Mouse (Mus musculus) thymus, adult 2 months (tissue): ENCODE data around the gene Enpp3.

Source experiments
- CTCF ChIP-seq: fragments of 200-500 bp; IDR thresholded peaks from 2 replicates; pipeline ENCODE4 v1.5.1; 2012; ENCODE audit warnings: mild to moderate bottlenecking, control low read depth, low read length, moderate library complexity, borderline replicate concordance; ENCODE audit not compliant: control insufficient read depth, poor library complexity, insufficient read depth; ENCODE audit errors: extremely low read depth
- POLR2A ChIP-seq: fragments of 200-500 bp; IDR thresholded peaks from 2 replicates; pipeline ENCODE4 v1.6.1; 2012; ENCODE audit warnings: mild to moderate bottlenecking, low read length, control low read depth, moderate library complexity; ENCODE audit not compliant: control insufficient read depth, poor library complexity, insufficient read depth; ENCODE audit errors: extremely low read depth

GRCm38 (mm10) chr10:24835702-24836342, 6.8 kb downstream of the Enpp3 start:
- TF ChIP-seq POLR2A (no peak), CTCF (no peak)
